Mouse (Mus musculus) neural tube, embryonic 12.5 days (tissue): Measurements from ENCODE around the gene P2rx7. TPM values are rescaled to one million over a fixed set of nuclear protein-coding genes. Genes with fewer than 3 reads are reported as not detected.

Experiments used
- microRNA-seq: library from miRNA; unstranded; fragments of <30 nt; microRNA quantifications from one replicate; pipeline ENCODE4, GENCODE M21; 2017
- polyA plus RNA-seq: library from polyadenylated mRNA; unstranded; fragments of >200 nt; fragmentation: Nextera tagmentation; extraction: Ambion mirVana; gene quantifications from 2 replicates; pipeline ENCODE4 v1.2.1, GENCODE M21; 2016

The P2rx7 gene
- polyA plus RNA-seq, 1 experiment from 2014 or later, result 2.8 TPM

Small RNA genes within 50 kb of the gene (microRNA-seq; reads per million reads assigned to microRNA genes)
- not detected for gene Mir8115

Other genes with a start within 250 kb of the P2rx7 start
- 51.2 and 53.5 TPM in 2 replicates for gene Anapc7, start 222.2 kb upstream of the P2rx7 start, polyA plus RNA-seq
- gene Atp2a2, start 141.7 kb upstream of the P2rx7 start, polyA plus RNA-seq, result 67.6 and 76.1 TPM in 2 replicates
- gene Ift81, start 29.4 kb upstream of the P2rx7 start, polyA plus RNA-seq, result 47.4 and 51.5 TPM in 2 replicates
- 13.0 and 15.2 TPM in 2 replicates for gene P2rx4, start 63.6 kb downstream of the P2rx7 start, polyA plus RNA-seq
- gene Camkk2, start 135.5 kb downstream of the P2rx7 start, polyA plus RNA-seq, result 43.1 and 44.2 TPM in 2 replicates
- 506 and 512 TPM in 2 replicates for gene Anapc5, start 177.4 kb downstream of the P2rx7 start, polyA plus RNA-seq
- gene Rnf34, start 206.1 kb downstream of the P2rx7 start, polyA plus RNA-seq, result 52.8 and 54.0 TPM in 2 replicates